7 mouse cellular contexts compared by ENCODE assay signal in the genomic region with DNA sequence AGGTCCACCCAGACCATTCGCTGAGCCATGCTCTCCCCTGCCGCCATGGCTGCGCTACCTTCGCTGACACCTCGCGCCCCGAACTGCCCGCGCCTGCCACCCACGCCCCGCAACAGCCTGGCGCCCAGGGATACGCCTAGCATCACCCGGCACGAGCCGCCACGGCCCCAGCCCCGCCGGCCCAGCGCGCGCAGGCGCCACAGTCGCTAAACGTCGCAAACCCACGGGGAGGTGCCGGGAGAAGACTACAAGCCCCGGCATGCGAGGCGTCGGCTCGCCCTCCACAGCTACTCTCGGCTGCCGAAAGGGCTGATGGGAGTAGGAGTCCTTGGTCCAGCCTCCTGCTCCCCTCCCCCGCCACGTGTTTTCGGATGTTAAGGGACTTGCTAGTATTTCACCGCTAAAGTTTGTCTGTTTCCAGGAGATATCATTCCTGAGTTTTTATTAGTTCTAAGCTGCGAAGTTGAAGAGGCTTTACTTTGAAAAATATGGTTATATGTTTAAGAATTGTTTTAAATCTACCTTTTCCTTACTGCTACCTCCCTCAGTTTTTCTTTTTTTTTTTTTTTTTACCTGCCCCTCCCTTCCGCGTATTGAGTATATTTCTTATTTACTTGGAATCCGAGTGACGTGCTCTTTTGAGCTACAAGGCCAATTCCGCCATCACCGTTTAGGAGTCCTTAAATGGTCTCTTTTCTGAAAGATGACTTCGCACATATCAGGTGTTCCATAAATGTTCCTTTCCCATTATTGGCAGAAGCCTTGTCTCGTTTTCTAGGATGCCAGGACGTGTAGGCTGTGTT. TPM values are rescaled to one million over a fixed set of nuclear protein-coding genes. Genes with fewer than 3 reads are reported as not detected.
DNase-seq lines count a peak whose midpoint lies in the region; ATAC-seq lines count a peak whose summit lies in the region.

A gene (minus strand): TSS at position 213 of the 803 bp plus-strand sequence.

- no peaks in the 10 kb centered on the region for H3K9me3 ChIP-seq in embryonic facial prominence, embryonic 11.5 days (replicated peaks; ENCODE audit: control insufficient read depth, low read length)
- no peaks in the 10 kb centered on the region for H3K9me3 ChIP-seq in limb, embryonic 10.5 days (replicated peaks)
- no peaks in the 10 kb centered on the region for H3K9me3 ChIP-seq in midbrain, embryonic 13.5 days

- under 1% methylated on average over 49 of the region's 49 CpGs for WGBS in embryonic facial prominence, embryonic 11.5 days
- WGBS in limb, embryonic 10.5 days, result 1% methylated on average over 49 of the region's 49 CpGs
- 1% methylated on average over 49 of the region's 49 CpGs for WGBS in midbrain, embryonic 13.5 days

- no peaks in the 10 kb centered on the region for H3K36me3 ChIP-seq in embryonic facial prominence, embryonic 11.5 days (replicated peaks; ENCODE audit: control insufficient read depth, insufficient read depth, low read depth, low read length)
- H3K36me3 ChIP-seq in limb, embryonic 10.5 days, result peaks cover 38% of the 10 kb centered on the region
- peaks cover 7% of the 10 kb centered on the region for H3K36me3 ChIP-seq in midbrain, embryonic 13.5 days

- H3K9ac ChIP-seq in embryonic facial prominence, embryonic 11.5 days (replicated peaks; ENCODE audit: low read length), result peak within 1 kb of the TSS; percentile 69
- peak within 1 kb of the TSS; percentile 86 for H3K9ac ChIP-seq in midbrain, embryonic 13.5 days (replicated peaks)

- peak within 1 kb of the TSS; percentile 68 for H3K4me3 ChIP-seq in embryonic facial prominence, embryonic 11.5 days (ENCODE audit: low read depth, low read length)
- H3K4me3 ChIP-seq in limb, embryonic 10.5 days, result peak within 1 kb of the TSS; percentile 87
- H3K4me3 ChIP-seq in midbrain, embryonic 13.5 days (replicated peaks), result peak within 1 kb of the TSS; percentile 91

- DNase-seq in adrenal gland, postnatal 14 days, result peak; percentile 98
- DNase-seq in embryonic facial prominence, embryonic 11.5 days (ENCODE audit: low spot score), result peak; percentile 96
- DNase-seq in kidney, adult 11 months, result peak; percentile 93
- peak; percentile 91 for DNase-seq in limb, embryonic 10.5 days (ENCODE audit: low spot score)
- DNase-seq in spleen, adult 12 weeks (ENCODE audit: low spot score), result peak; percentile 90

- H3K27ac ChIP-seq in embryonic facial prominence, embryonic 11.5 days (replicated peaks; ENCODE audit: low read depth, low read length), result no peak within 1 kb of the TSS
- peak within 1 kb of the TSS; percentile 87 for H3K27ac ChIP-seq in limb, embryonic 10.5 days
- no peak within 1 kb of the TSS for H3K27ac ChIP-seq in midbrain, embryonic 13.5 days

- H3K4me2 ChIP-seq in embryonic facial prominence, embryonic 11.5 days (ENCODE audit: low read depth, low read length), result peak within 1 kb of the TSS; percentile 65
- peak within 1 kb of the TSS; percentile 95 for H3K4me2 ChIP-seq in midbrain, embryonic 13.5 days (replicated peaks)

- ATAC-seq in embryonic facial prominence, embryonic 11.5 days (replicated peaks; ENCODE audit: insufficient number of reproducible peaks, low FRiP score, low TSS enrichment, low read depth), result peak; percentile 97
- peak; percentile 99 for ATAC-seq in granulocyte monocyte progenitor cell, adult 5-6 weeks (replicated peaks; ENCODE audit: poor library complexity, severe bottlenecking)
- peak; percentile 99 for ATAC-seq in midbrain, embryonic 13.5 days

- no peaks in the 10 kb centered on the region for H3K4me1 ChIP-seq in embryonic facial prominence, embryonic 11.5 days (ENCODE audit: control insufficient read depth, insufficient read depth, low read length)
- peaks cover 16% of the 10 kb centered on the region for H3K4me1 ChIP-seq in limb, embryonic 10.5 days
- peaks cover 13% of the 10 kb centered on the region for H3K4me1 ChIP-seq in midbrain, embryonic 13.5 days (replicated peaks)

- no peaks in the 10 kb centered on the region for H3K27me3 ChIP-seq in embryonic facial prominence, embryonic 11.5 days (ENCODE audit: control insufficient read depth, insufficient read depth, low read length)
- H3K27me3 ChIP-seq in limb, embryonic 10.5 days (ENCODE audit: low read depth, poor library complexity, severe bottlenecking), result no peaks in the 10 kb centered on the region
- peaks cover 6% of the 10 kb centered on the region for H3K27me3 ChIP-seq in midbrain, embryonic 13.5 days

RNA-seq across cellular contexts. Expression of the gene that starts here (rescaled TPM):
- 92.9 and 94.2 TPM in 2 replicates for total RNA-seq in adrenal gland, postnatal 14 days (2021)
- polyA plus RNA-seq in embryonic facial prominence, embryonic 11.5 days (2014; fragmentation: Nextera tagmentation; extraction: Ambion mirVana), result 81.7 and 84.4 TPM in 2 replicates
- 93.9 and 124 TPM in 2 replicates for total RNA-seq in granulocyte monocyte progenitor cell, adult 5-6 weeks (2014; fragmentation: Nextera tagmentation)
- total RNA-seq in granulocyte monocyte progenitor cell, adult 5-6 weeks (2017), result 131 and 156 TPM in 2 replicates
- 95.8 and 123 TPM in 2 replicates for polyA plus RNA-seq in limb, embryonic 10.5 days (2016; fragmentation: Nextera tagmentation; extraction: Ambion mirVana)
- polyA plus RNA-seq in midbrain, embryonic 13.5 days (2015; fragmentation: Nextera tagmentation; extraction: Ambion mirVana), result 74.3 and 77.5 TPM in 2 replicates
